Mouse (Mus musculus): ENCODE results near the gene Slc22a14. TPM values are rescaled to one million over a fixed set of nuclear protein-coding genes. Genes with fewer than 3 reads are reported as not detected.
"Not testable (repeated sequence)": the region's sequence is repeated elsewhere in the genome, so short reads cannot be mapped to it uniquely, and the experiment has no call there.

The Slc22a14 gene
- total RNA-seq, 1 experiment = 0.45 TPM

DNA sequence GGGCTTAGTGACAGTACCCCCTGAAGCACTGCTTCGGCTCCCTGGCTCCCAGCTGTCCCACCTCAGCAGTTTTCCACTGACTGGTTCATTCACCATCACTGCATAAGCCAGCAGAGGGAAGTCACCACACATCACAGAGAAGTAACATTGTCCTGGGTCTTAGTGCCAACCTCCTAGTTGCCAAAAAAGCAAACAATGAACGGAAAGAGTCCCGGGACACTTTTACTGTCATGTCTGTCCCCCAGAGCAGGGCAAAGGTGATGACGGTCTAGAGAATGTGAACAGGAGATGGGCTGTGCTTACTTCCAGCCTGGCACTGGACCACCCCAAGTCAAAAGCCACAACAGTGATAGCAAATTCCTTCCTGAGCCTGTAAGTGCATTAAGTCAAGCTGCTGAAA is 126.6 kb downstream of the Slc22a14 start:
- no peak for TF ChIP-seq ZNF384 (IDR thresholded peaks at IDR 0.05; ENCODE audit: low read depth, low read length)
- TF ChIP-seq CHD2 (IDR thresholded peaks at IDR 0.05; ENCODE audit: low read depth, low read length) = no peak
- no peak for TF ChIP-seq MAFK (IDR thresholded peaks at IDR 0.05; ENCODE audit: insufficient read depth, low read depth, low read length)
- TF ChIP-seq ZC3H11A (IDR thresholded peaks at IDR 0.05; ENCODE audit: borderline replicate concordance, low read depth, low read length) = no peak
- Histone ChIP-seq H3K9me3 (ENCODE audit: control insufficient read depth, insufficient read depth, low read depth, low read length) (no peaks in the 10 kb centered on the region), H3K4me1 (ENCODE audit: control insufficient read depth in 2 of 2, insufficient read depth in 2 of 2, low read length in 2 of 2, poor library complexity in 1 of 2) (no peaks in the 10 kb centered on the region), H3K4me3 (ENCODE audit: insufficient read depth in 1 of 2, low read depth in 1 of 2, low read length in 2 of 2, poor library complexity in 1 of 2, severe bottlenecking in 1 of 2) (no peak overlapping the region), H3K9ac (ENCODE audit: insufficient read depth, low read depth, low read length, poor library complexity, severe bottlenecking) (no peak overlapping the region), H3K27ac (ENCODE audit: insufficient read depth, low read depth, low read length, poor library complexity, severe bottlenecking) (no peak overlapping the region), H3K36me3 (ENCODE audit: control insufficient read depth, insufficient read depth, low read length, poor library complexity, severe bottlenecking) (peaks cover 30% of the 10 kb centered on the region)
- in situ Hi-C loops (cut with MboI; ENCODE audit: low sequenced_read_pairs in 2 of 2, unreplicated experiment in 2 of 2) = no loop called here
- no peak for DNase-seq (ENCODE audit: low read depth, low spot score)

DNA sequence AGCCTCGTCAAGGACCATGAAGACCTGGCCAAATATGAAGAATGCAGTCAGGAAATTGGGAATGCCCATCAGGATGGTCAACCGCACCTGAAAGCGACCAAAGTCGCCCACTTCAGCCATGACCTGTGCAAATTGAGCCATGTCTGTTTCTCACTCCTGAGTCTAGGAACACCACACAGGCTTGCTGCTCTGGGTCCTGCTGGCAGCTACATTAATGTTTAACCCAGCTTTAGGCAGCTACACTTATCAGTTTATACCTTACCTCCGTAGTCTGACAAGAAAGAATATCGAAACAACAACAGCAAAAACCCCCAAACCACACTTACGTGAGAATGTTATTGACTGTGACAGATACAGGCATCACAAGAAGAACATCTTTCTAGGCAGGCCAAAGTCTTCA is 133.8 kb downstream of the Slc22a14 start:
- Histone ChIP-seq H3K4me1 (ENCODE audit: control insufficient read depth in 2 of 2, insufficient read depth in 2 of 2, low read length in 2 of 2, poor library complexity in 1 of 2) (no peaks in the 10 kb centered on the region), H3K9ac (ENCODE audit: insufficient read depth, low read depth, low read length, poor library complexity, severe bottlenecking) (no peak overlapping the region), H3K36me3 (ENCODE audit: control insufficient read depth, insufficient read depth, low read length, poor library complexity, severe bottlenecking) (no peaks in the 10 kb centered on the region), H3K4me3 (ENCODE audit: insufficient read depth in 1 of 2, low read depth in 1 of 2, low read length in 2 of 2, poor library complexity in 1 of 2, severe bottlenecking in 1 of 2) (no peak overlapping the region), H3K27ac (ENCODE audit: insufficient read depth, low read depth, low read length, poor library complexity, severe bottlenecking) (no peak overlapping the region), H3K9me3 (ENCODE audit: control insufficient read depth, insufficient read depth, low read depth, low read length) (no peaks in the 10 kb centered on the region)
- TF ChIP-seq ZNF384 (IDR thresholded peaks at IDR 0.05; ENCODE audit: low read depth, low read length) = no peak
- no peak for TF ChIP-seq CHD2 (IDR thresholded peaks at IDR 0.05; ENCODE audit: low read depth, low read length)
- no peak for TF ChIP-seq MAFK (IDR thresholded peaks at IDR 0.05; ENCODE audit: insufficient read depth, low read depth, low read length)
- TF ChIP-seq HCFC1 (IDR thresholded peaks at IDR 0.05; ENCODE audit: borderline replicate concordance, insufficient read depth, low read length) = no peak
- no peak for TF ChIP-seq ZC3H11A (IDR thresholded peaks at IDR 0.05; ENCODE audit: borderline replicate concordance, low read depth, low read length)
- DNase-seq (ENCODE audit: low read depth, low spot score) = no peak
- in situ Hi-C loops (cut with MboI; ENCODE audit: low sequenced_read_pairs in 2 of 2, unreplicated experiment in 2 of 2) = no loop called here

DNA sequence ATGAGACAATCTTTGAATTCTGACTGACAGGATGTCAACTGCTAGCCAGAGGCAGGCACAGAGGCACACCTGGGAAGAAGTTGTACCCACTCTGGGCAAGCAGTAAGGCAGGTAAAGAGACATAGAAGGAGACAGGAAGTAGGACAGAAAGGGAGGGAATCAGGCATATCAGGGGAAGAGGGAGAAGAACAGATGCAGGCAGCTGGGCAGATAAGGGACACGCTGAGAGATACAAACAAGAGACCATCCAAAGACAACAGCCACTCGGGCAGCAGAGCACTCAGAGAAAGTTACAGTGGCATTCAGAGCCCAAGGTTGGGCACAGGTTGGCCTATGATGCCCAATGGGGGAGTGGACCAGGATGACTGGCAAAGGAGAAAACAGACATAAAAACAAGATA is 134.5 kb downstream of the Slc22a14 start:
- no peak for DNase-seq (ENCODE audit: low read depth, low spot score)
- H3K36me3 ChIP-seq (ENCODE audit: control insufficient read depth, insufficient read depth, low read length, poor library complexity, severe bottlenecking) = no peaks in the 10 kb centered on the region
- no peak overlapping the region for H3K9ac ChIP-seq (ENCODE audit: insufficient read depth, low read depth, low read length, poor library complexity, severe bottlenecking)
- H3K27ac ChIP-seq (ENCODE audit: insufficient read depth, low read depth, low read length, poor library complexity, severe bottlenecking) = no peak overlapping the region
- no peak overlapping the region for H3K4me3 ChIP-seq (ENCODE audit: insufficient read depth in 1 of 2, low read depth in 1 of 2, low read length in 2 of 2, poor library complexity in 1 of 2, severe bottlenecking in 1 of 2)
- no peaks in the 10 kb centered on the region for H3K9me3 ChIP-seq (ENCODE audit: control insufficient read depth, insufficient read depth, low read depth, low read length)
- TF ChIP-seq MAFK (IDR thresholded peaks at IDR 0.05; ENCODE audit: insufficient read depth, low read depth, low read length) (no peak), HCFC1 (IDR thresholded peaks at IDR 0.05; ENCODE audit: borderline replicate concordance, insufficient read depth, low read length) (no peak), ZC3H11A (IDR thresholded peaks at IDR 0.05; ENCODE audit: borderline replicate concordance, low read depth, low read length) (no peak), ZNF384 (IDR thresholded peaks at IDR 0.05; ENCODE audit: low read depth, low read length) (no peak), CHD2 (IDR thresholded peaks at IDR 0.05; ENCODE audit: low read depth, low read length) (no peak)
- in situ Hi-C loops (cut with MboI; ENCODE audit: low sequenced_read_pairs in 2 of 2, unreplicated experiment in 2 of 2) = no loop called here
- no peaks in the 10 kb centered on the region for H3K4me1 ChIP-seq (ENCODE audit: control insufficient read depth in 2 of 2, insufficient read depth in 2 of 2, low read length in 2 of 2, poor library complexity in 1 of 2)

DNA sequence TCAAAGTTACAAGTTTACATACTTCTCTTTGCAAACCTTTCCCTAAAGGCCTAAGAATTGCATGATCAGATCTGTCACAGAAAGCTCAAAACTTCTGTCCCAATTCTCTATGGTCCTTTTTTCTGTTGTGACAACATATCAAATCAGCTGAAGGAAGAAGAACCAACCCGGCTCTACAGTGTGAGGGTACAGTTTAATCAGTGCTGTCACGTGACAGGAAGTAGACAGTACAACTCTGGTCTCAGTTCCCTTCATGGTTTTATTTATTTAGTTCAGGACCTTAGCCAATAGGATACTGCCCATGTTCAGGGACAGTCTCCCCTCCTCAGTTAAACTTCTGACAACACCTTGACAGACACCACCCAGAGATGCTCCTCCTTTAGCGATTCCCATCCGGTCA is 145.1 kb downstream of the Slc22a14 start:
- Histone ChIP-seq H3K4me3 (ENCODE audit: insufficient read depth in 1 of 2, low read depth in 1 of 2, low read length in 2 of 2, poor library complexity in 1 of 2, severe bottlenecking in 1 of 2) (no peak overlapping the region), H3K9ac (ENCODE audit: insufficient read depth, low read depth, low read length, poor library complexity, severe bottlenecking) (no peak overlapping the region), H3K27ac (ENCODE audit: insufficient read depth, low read depth, low read length, poor library complexity, severe bottlenecking) (no peak overlapping the region), H3K36me3 (ENCODE audit: control insufficient read depth, insufficient read depth, low read length, poor library complexity, severe bottlenecking) (no peaks in the 10 kb centered on the region; the same call in 1 of the 2 replicates), H3K4me1 (ENCODE audit: control insufficient read depth in 2 of 2, insufficient read depth in 2 of 2, low read length in 2 of 2, poor library complexity in 1 of 2) (no peaks in the 10 kb centered on the region), H3K9me3 (ENCODE audit: control insufficient read depth, insufficient read depth, low read depth, low read length) (no peaks in the 10 kb centered on the region)
- TF ChIP-seq HCFC1 (IDR thresholded peaks at IDR 0.05; ENCODE audit: borderline replicate concordance, insufficient read depth, low read length) (no peak), ZC3H11A (IDR thresholded peaks at IDR 0.05; ENCODE audit: borderline replicate concordance, low read depth, low read length) (no peak), CHD2 (IDR thresholded peaks at IDR 0.05; ENCODE audit: low read depth, low read length) (no peak), ZNF384 (IDR thresholded peaks at IDR 0.05; ENCODE audit: low read depth, low read length) (no peak), MAFK (IDR thresholded peaks at IDR 0.05; ENCODE audit: insufficient read depth, low read depth, low read length) (no peak)
- DNase-seq (ENCODE audit: low read depth, low spot score) = no peak
- in situ Hi-C loops (cut with MboI; ENCODE audit: low sequenced_read_pairs in 2 of 2, unreplicated experiment in 2 of 2) = no loop called here

DNA sequence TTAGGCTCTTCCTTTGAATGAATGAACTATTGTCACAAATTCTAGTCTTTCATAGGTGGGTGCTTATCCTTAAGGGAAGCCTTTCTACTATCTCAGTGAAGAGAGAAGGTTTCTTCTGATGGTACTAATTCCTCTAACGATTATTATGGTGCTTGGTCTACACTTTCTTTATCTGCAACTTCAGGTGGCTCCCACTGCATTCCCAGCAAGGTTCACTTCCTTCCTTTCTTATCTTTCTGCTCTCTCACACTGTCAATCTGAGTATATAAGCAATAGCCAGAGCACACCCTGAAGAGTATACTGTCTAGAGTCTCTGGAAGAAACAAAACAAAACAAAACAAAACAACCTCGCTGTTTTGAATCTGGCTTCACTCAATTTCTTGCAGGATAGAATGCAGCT is 145.7 kb downstream of the Slc22a14 start:
- no peak overlapping the region for H3K27ac ChIP-seq (ENCODE audit: insufficient read depth, low read depth, low read length, poor library complexity, severe bottlenecking)
- TF ChIP-seq CHD2 (IDR thresholded peaks at IDR 0.05; ENCODE audit: low read depth, low read length) = no peak
- TF ChIP-seq ZC3H11A (IDR thresholded peaks at IDR 0.05; ENCODE audit: borderline replicate concordance, low read depth, low read length) = no peak
- TF ChIP-seq MAFK (IDR thresholded peaks at IDR 0.05; ENCODE audit: insufficient read depth, low read depth, low read length) = no peak
- TF ChIP-seq ZNF384 (IDR thresholded peaks at IDR 0.05; ENCODE audit: low read depth, low read length) = no peak
- TF ChIP-seq HCFC1 (IDR thresholded peaks at IDR 0.05; ENCODE audit: borderline replicate concordance, insufficient read depth, low read length) = no peak
- H3K9ac ChIP-seq (ENCODE audit: insufficient read depth, low read depth, low read length, poor library complexity, severe bottlenecking) = no peak overlapping the region
- H3K9me3 ChIP-seq (ENCODE audit: control insufficient read depth, insufficient read depth, low read depth, low read length) = peaks cover 2% of the 10 kb centered on the region; the same call in 1 of the 2 replicates
- DNase-seq (ENCODE audit: low read depth, low spot score) = no peak
- no peaks in the 10 kb centered on the region for H3K4me1 ChIP-seq (ENCODE audit: control insufficient read depth in 2 of 2, insufficient read depth in 2 of 2, low read length in 2 of 2, poor library complexity in 1 of 2)
- in situ Hi-C loops (cut with MboI; ENCODE audit: low sequenced_read_pairs in 2 of 2, unreplicated experiment in 2 of 2) = no loop called here
- H3K36me3 ChIP-seq (ENCODE audit: control insufficient read depth, insufficient read depth, low read length, poor library complexity, severe bottlenecking) = no peaks in the 10 kb centered on the region; the same call in 1 of the 2 replicates
- no peak overlapping the region for H3K4me3 ChIP-seq (ENCODE audit: insufficient read depth in 1 of 2, low read depth in 1 of 2, low read length in 2 of 2, poor library complexity in 1 of 2, severe bottlenecking in 1 of 2)

DNA sequence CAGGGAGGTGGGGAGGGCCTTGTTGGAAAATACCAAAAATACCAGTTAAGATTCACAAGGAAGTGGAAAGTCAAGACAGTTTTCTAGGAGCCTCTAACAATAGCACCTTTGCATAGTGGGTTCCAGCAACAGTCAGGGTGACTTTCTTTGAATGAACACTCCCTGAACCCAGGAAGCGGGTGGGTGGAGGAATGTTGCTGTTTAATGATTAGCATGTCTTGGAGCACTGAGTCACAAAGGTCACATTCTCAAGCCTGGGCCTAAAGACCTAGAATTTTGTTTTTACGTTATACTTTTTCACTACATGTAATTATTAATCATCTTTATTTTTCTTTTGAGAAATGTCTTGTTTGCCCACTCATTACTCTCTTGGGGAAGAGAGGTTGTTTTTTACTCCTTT is 150.0 kb downstream of the Slc22a14 start:
- DNase-seq (ENCODE audit: low read depth, low spot score); H3K4me3 ChIP-seq (ENCODE audit: insufficient read depth in 1 of 2, low read depth in 1 of 2, low read length in 2 of 2, poor library complexity in 1 of 2, severe bottlenecking in 1 of 2); H3K4me1 ChIP-seq (ENCODE audit: control insufficient read depth in 2 of 2, insufficient read depth in 2 of 2, low read length in 2 of 2, poor library complexity in 1 of 2); H3K27ac ChIP-seq (ENCODE audit: insufficient read depth, low read depth, low read length, poor library complexity, severe bottlenecking); H3K9ac ChIP-seq (ENCODE audit: insufficient read depth, low read depth, low read length, poor library complexity, severe bottlenecking); in situ Hi-C loops (cut with MboI; ENCODE audit: low sequenced_read_pairs in 2 of 2, unreplicated experiment in 2 of 2); H3K36me3 ChIP-seq (ENCODE audit: control insufficient read depth, insufficient read depth, low read length, poor library complexity, severe bottlenecking); H3K9me3 ChIP-seq (ENCODE audit: control insufficient read depth, insufficient read depth, low read depth, low read length): not testable (repeated sequence)
